Mouse (Mus musculus) spleen, adult 2 months (tissue): Measurements from ENCODE around the gene Pla2g2e.

Experiments
- CTCF ChIP-seq: fragments of 200-500 bp; IDR thresholded peaks from 2 replicates; pipeline ENCODE4 v1.5.1; 2011; ENCODE audit warnings: mild to moderate bottlenecking, inconsistent platforms; ENCODE audit not compliant: insufficient read depth, insufficient read length, insufficient replicate concordance; ENCODE audit errors: extremely low read depth
- POLR2A ChIP-seq: fragments of 200-500 bp; IDR thresholded peaks from 2 replicates; pipeline ENCODE4 v1.6.1; 2011; ENCODE audit warnings: low read depth, low read length, inconsistent platforms

- TF ChIP-seq CTCF = no peak
- no peak for TF ChIP-seq POLR2A
Measured at GRCm38 (mm10) chr4:138913141-138913787, 35.5 kb downstream of the Pla2g2e start.
